Mouse (Mus musculus) kidney, embryonic 15.5 days (tissue): Measurements from ENCODE around the gene Hoxa6. TPM values are rescaled to one million over a fixed set of nuclear protein-coding genes. Genes with fewer than 3 reads are reported as not detected.

Experiments
- ATAC-seq: fragments of 200-750 bp; cut with Nextera tagmentation; replicated peaks from 2 replicates; pipeline ENCODE4 v1.8.0; 2017; ENCODE audit warnings: moderate TSS enrichment; ENCODE audit not compliant: low FRiP score
- H3K27ac ChIP-seq: fragments of 300-500 bp; sonication (generic); 2 replicates; pipeline ENCODE4 v1.5.1; 2015; ENCODE audit warnings: mild to moderate bottlenecking, inconsistent platforms
- H3K27me3 ChIP-seq: fragments of 300-500 bp; sonication (generic); 2 replicates; pipeline ENCODE4 v1.6.1; 2015; ENCODE audit warnings: inconsistent platforms
- H3K36me3 ChIP-seq: fragments of 300-500 bp; sonication (generic); 2 replicates; pipeline ENCODE4 v1.6.1; 2015; ENCODE audit warnings: inconsistent platforms
- H3K4me1 ChIP-seq: fragments of 300-500 bp; sonication (generic); 2 replicates; pipeline ENCODE4 v1.6.1; 2015; ENCODE audit warnings: inconsistent platforms
- H3K4me2 ChIP-seq: fragments of 300-500 bp; sonication (generic); 2 replicates; pipeline ENCODE4 v1.6.1; 2015; ENCODE audit warnings: moderate library complexity, mild to moderate bottlenecking, inconsistent platforms
- H3K4me3 ChIP-seq: fragments of 300-500 bp; sonication (generic); replicated peaks from 2 replicates; pipeline ENCODE4 v1.5.1; 2015; ENCODE audit warnings: mild to moderate bottlenecking, inconsistent platforms
- H3K9ac ChIP-seq: fragments of 300-500 bp; sonication (generic); 2 replicates; pipeline ENCODE4 v1.6.1; 2015; ENCODE audit warnings: mild to moderate bottlenecking, inconsistent platforms
- H3K9me3 ChIP-seq: fragments of 300-500 bp; sonication (generic); replicated peaks from 2 replicates; pipeline ENCODE4 v1.6.1; 2016; ENCODE audit warnings: inconsistent platforms
- WGBS: fragments of 180-500 bp; shearing (Covaris S2); methylation state at CpG from one replicate; pipeline ENCODE4 v1.1.7; 2015; ENCODE audit warnings: mixed read lengths; 5-methylcytosine and 5-hydroxymethylcytosine counted together
- polyA plus RNA-seq: library from polyadenylated mRNA; unstranded; fragments of >200 nt; fragmentation: Nextera tagmentation; extraction: Ambion mirVana; gene quantifications from 2 replicates; pipeline ENCODE4 v1.2.1, GENCODE M21; 2015

Hoxa6 gene
- 4.2 and 4.3 TPM in 2 replicates for polyA plus RNA-seq

- H3K27ac ChIP-seq = peak within 1 kb of the TSS; percentile 90
- peak; percentile 3; the same call in 1 of the 2 replicates for ATAC-seq
- H3K27me3 ChIP-seq = peaks cover 4% of the 10 kb centered on the region; the same call in 1 of the 2 replicates
- peaks cover 78% of the 10 kb centered on the region for H3K4me1 ChIP-seq
- peaks cover 21% of the 10 kb centered on the region for H3K36me3 ChIP-seq
- 2% methylated on average over 47 of the region's 47 CpGs for whole genome bisulfite sequencing
- H3K9me3 ChIP-seq = no peaks in the 10 kb centered on the region
- peak within 1 kb of the TSS; percentile 69 for H3K4me3 ChIP-seq
- H3K9ac ChIP-seq = peak within 1 kb of the TSS; percentile 62
- H3K4me2 ChIP-seq = peak within 1 kb of the TSS; percentile 92
These were observed at the start of gene Hoxa6 for GRCm38 (mm10) chr6:52208072-52208867. Gene Hoxa6 (minus strand): TSS chr6:52208722.

- H3K9ac ChIP-seq = no peak overlapping the region
- H3K36me3 ChIP-seq = no peaks in the 10 kb centered on the region
- no peak overlapping the region for H3K4me3 ChIP-seq
- no peaks in the 10 kb centered on the region for H3K9me3 ChIP-seq
- H3K4me1 ChIP-seq = peaks cover 38% of the 10 kb centered on the region
- ATAC-seq = no peak
- no peak overlapping the region for H3K27ac ChIP-seq
- under 1% methylated on average over 6 of the region's 6 CpGs for WGBS
- H3K4me2 ChIP-seq = no peak overlapping the region
- peaks cover 89% of the 10 kb centered on the region for H3K27me3 ChIP-seq
These were observed 48.4 kb upstream of the Hoxa6 start for GRCm38 (mm10) chr6:52256956-52257355.

GRCm38 (mm10) chr6:52253511-52254500 is 45.3 kb upstream of the Hoxa6 start:
- peak overlapping the region; percentile 59 for H3K4me2 ChIP-seq
- H3K9me3 ChIP-seq = no peaks in the 10 kb centered on the region
- peaks cover 85% of the 10 kb centered on the region for H3K27me3 ChIP-seq
- ATAC-seq = 0 out of 2 replicates have a peak, but pooled peaks have one; percentile 21
- H3K9ac ChIP-seq = no peak overlapping the region
- H3K4me3 ChIP-seq = peak overlapping the region; percentile 36
- 2% methylated on average over 59 of the region's 59 CpGs for WGBS
- no peak overlapping the region for H3K27ac ChIP-seq
- H3K36me3 ChIP-seq = no peaks in the 10 kb centered on the region
- H3K4me1 ChIP-seq = peaks cover 34% of the 10 kb centered on the region

GRCm38 (mm10) chr6:52252775-52253376 is 44.4 kb upstream of the Hoxa6 start:
- peak; percentile 43 for ATAC-seq
- Histone ChIP-seq H3K4me3 (peak overlapping the region; percentile 36), H3K9ac (no peak overlapping the region), H3K4me1 (peaks cover 42% of the 10 kb centered on the region), H3K27ac (no peak overlapping the region), H3K27me3 (peaks cover 81% of the 10 kb centered on the region), H3K36me3 (no peaks in the 10 kb centered on the region), H3K9me3 (no peaks in the 10 kb centered on the region), H3K4me2 (peak overlapping the region; percentile 59)
- WGBS = 9% methylated on average over 35 of the region's 35 CpGs

- Histone ChIP-seq H3K27me3 (peaks cover 78% of the 10 kb centered on the region), H3K9me3 (no peaks in the 10 kb centered on the region), H3K36me3 (no peaks in the 10 kb centered on the region), H3K4me2 (peak overlapping the region; percentile 59), H3K4me1 (peaks cover 42% of the 10 kb centered on the region), H3K9ac (no peak overlapping the region), H3K27ac (no peak overlapping the region), H3K4me3 (peak overlapping the region; percentile 36; the same call in 1 of the 2 replicates)
- WGBS = 29% methylated on average over 24 of the region's 24 CpGs
- no peak for ATAC-seq
These were observed 43.7 kb upstream of the Hoxa6 start for GRCm38 (mm10) chr6:52252016-52252774.

- Histone ChIP-seq H3K4me2 (no peak overlapping the region), H3K4me1 (peaks cover 44% of the 10 kb centered on the region), H3K9ac (no peak overlapping the region), H3K27ac (no peak overlapping the region), H3K9me3 (no peaks in the 10 kb centered on the region), H3K4me3 (no peak overlapping the region), H3K36me3 (no peaks in the 10 kb centered on the region), H3K27me3 (peaks cover 71% of the 10 kb centered on the region)
- 40% methylated on average over 7 of the region's 7 CpGs for WGBS
- ATAC-seq = no peak
These were observed 42.8 kb upstream of the Hoxa6 start for GRCm38 (mm10) chr6:52251177-52251879.

GRCm38 (mm10) chr6:52249826-52250225 is 41.3 kb upstream of the Hoxa6 start:
- Histone ChIP-seq H3K27me3 (peaks cover 58% of the 10 kb centered on the region), H3K9me3 (no peaks in the 10 kb centered on the region), H3K27ac (peak overlapping the region; percentile 86; the same call in 1 of the 2 replicates), H3K4me1 (peaks cover 47% of the 10 kb centered on the region), H3K9ac (0 out of 2 replicates have a peak overlapping the region, but pooled peaks have one; percentile 42), H3K4me3 (peak overlapping the region; percentile 39), H3K4me2 (peak overlapping the region; percentile 74), H3K36me3 (no peaks in the 10 kb centered on the region)
- ATAC-seq = no peak
- WGBS = 32% methylated on average over 4 of the region's 4 CpGs

GRCm38 (mm10) chr6:52249415-52249738 is 40.9 kb upstream of the Hoxa6 start:
- Histone ChIP-seq H3K4me2 (peak overlapping the region; percentile 74), H3K9ac (peak overlapping the region; percentile 42), H3K27ac (peak overlapping the region; percentile 86), H3K27me3 (peaks cover 57% of the 10 kb centered on the region), H3K9me3 (no peaks in the 10 kb centered on the region), H3K4me1 (peaks cover 47% of the 10 kb centered on the region), H3K4me3 (peak overlapping the region; percentile 39), H3K36me3 (no peaks in the 10 kb centered on the region)
- no peak for ATAC-seq
- WGBS = 5% methylated on average over 16 of the region's 16 CpGs

GRCm38 (mm10) chr6:52248638-52249414 is 40.3 kb upstream of the Hoxa6 start:
- ATAC-seq = no peak
- Histone ChIP-seq H3K27me3 (peaks cover 52% of the 10 kb centered on the region), H3K9ac (peak overlapping the region; percentile 42), H3K9me3 (no peaks in the 10 kb centered on the region), H3K4me1 (peaks cover 43% of the 10 kb centered on the region), H3K27ac (peak overlapping the region; percentile 86), H3K36me3 (no peaks in the 10 kb centered on the region), H3K4me3 (peak overlapping the region; percentile 39), H3K4me2 (peak overlapping the region; percentile 74)
- 5% methylated on average over 27 of the region's 27 CpGs for WGBS
